Mouse (Mus musculus) adrenal gland, postnatal 36 days (tissue): Measurements from ENCODE around the gene Clgn. TPM values are rescaled to one million over a fixed set of nuclear protein-coding genes. Genes with fewer than 3 reads are reported as not detected.

Source experiments
- DNase-seq, 2 experiments: peaks; one replicate each; pipeline ENCODE4 v3.0.0; 2021; ENCODE audit warnings: mixed read lengths in 1 of 2
- long read RNA-seq, 2 experiments: library from polyadenylated mRNA; stranded (forward); transcript quantifications; one replicate each; pipeline ENCODE4 v2.0.0; 2021; ENCODE audit warnings: borderline sequencing depth in 2 of 2
- total RNA-seq, 2 experiments: library from RNA; stranded (reverse); gene quantifications; 2 replicates each; pipeline ENCODE4 v1.2.3; 2021

The Clgn gene
- total RNA-seq: under 1 TPM in 1 of 2 experiments, not detected in 1; 0.13 TPM
- long read RNA-seq, experiment 1, partial matches to known transcripts: 1 of 1 reads
- long read RNA-seq, experiment 1, other reads (novel, unspliced or antisense): 0 of 1 reads
- long read RNA-seq, experiment 2: 0 reads

GRCm38 (mm10) chr8:83389316-83390005, at the start of gene Clgn:
TSS of gene Clgn (plus strand) at chr8:83389867.
- DNase-seq: peak; percentile 65 to 75

GRCm38 (mm10) chr8:83342076-83342475, 47.6 kb upstream of the Clgn start:
- no peak for DNase-seq

GRCm38 (mm10) chr8:83342693-83343092, 47.0 kb upstream of the Clgn start:
- no peak for DNase-seq

GRCm38 (mm10) chr8:83348263-83348662, 41.4 kb upstream of the Clgn start, which contains the start of gene Mgat4d:
TSS of gene Mgat4d (plus strand) at chr8:83348471.
- DNase-seq: no peak

- peak in 1 of 2 experiments; percentile 13 for DNase-seq
Measured at GRCm38 (mm10) chr8:83351315-83351714, 38.4 kb upstream of the Clgn start.

- DNase-seq: peak in 1 of 2 experiments; percentile 27
Measured at GRCm38 (mm10) chr8:83363156-83363769, 26.4 kb upstream of the Clgn start.

- no peak for DNase-seq
Measured at GRCm38 (mm10) chr8:83377231-83377630, 12.4 kb upstream of the Clgn start.

GRCm38 (mm10) chr8:83380141-83380540, 9.5 kb upstream of the Clgn start:
- DNase-seq: no peak

- DNase-seq: no peak
Measured at GRCm38 (mm10) chr8:83381016-83381415, 8.7 kb upstream of the Clgn start.

GRCm38 (mm10) chr8:83382850-83383249, 6.8 kb upstream of the Clgn start:
- no peak for DNase-seq

GRCm38 (mm10) chr8:83390006-83390701, 487 bp downstream of the Clgn start:
- DNase-seq: no peak

- DNase-seq: no peak
Measured at GRCm38 (mm10) chr8:83392521-83392920, 2.9 kb downstream of the Clgn start.

- DNase-seq: no peak
Measured at GRCm38 (mm10) chr8:83394325-83394724, 4.7 kb downstream of the Clgn start.

- no peak for DNase-seq
Measured at GRCm38 (mm10) chr8:83396680-83397079, 7.0 kb downstream of the Clgn start.

GRCm38 (mm10) chr8:83397726-83398125, 8.1 kb downstream of the Clgn start:
- no peak for DNase-seq

GRCm38 (mm10) chr8:83405548-83405947, 15.9 kb downstream of the Clgn start:
- DNase-seq: no peak

GRCm38 (mm10) chr8:83406836-83407235, 17.2 kb downstream of the Clgn start:
- no peak for DNase-seq

- DNase-seq: no peak
Measured at GRCm38 (mm10) chr8:83408496-83408895, 18.8 kb downstream of the Clgn start.

GRCm38 (mm10) chr8:83416878-83417277, 27.2 kb downstream of the Clgn start:
- no peak for DNase-seq

- DNase-seq: no peak
Measured at GRCm38 (mm10) chr8:83417970-83418369, 28.3 kb downstream of the Clgn start.

- DNase-seq: no peak
Measured at GRCm38 (mm10) chr8:83418805-83419516, 29.3 kb downstream of the Clgn start.

- DNase-seq: peak in 1 of 2 experiments; percentile 15
Measured at GRCm38 (mm10) chr8:83421354-83421753, 31.7 kb downstream of the Clgn start.
